Mouse (Mus musculus) hindbrain, embryonic 16.5 days (tissue): ENCODE measurements around the gene Klra17. TPM values are rescaled to one million over a fixed set of nuclear protein-coding genes. Genes with fewer than 3 reads are reported as not detected.

ENCODE experiments used
- polyA plus RNA-seq: library from polyadenylated mRNA; unstranded; fragments of >200 nt; fragmentation: Nextera tagmentation; extraction: Ambion mirVana; gene quantifications from 2 replicates; pipeline ENCODE4 v1.2.1, GENCODE M21; 2015

Klra17 gene
- polyA plus RNA-seq, 1 experiment from 2014 or later, result not detected

Other genes starting within 250 kb of the Klra17 start
- not detected in 2 replicates for gene Klrc3, start 233.3 kb downstream of the Klra17 start, polyA plus RNA-seq
- gene Klrc2, start 216.0 kb downstream of the Klra17 start, polyA plus RNA-seq, result not detected in 2 replicates
- gene Klrc1, start 197.7 kb downstream of the Klra17 start, polyA plus RNA-seq, result not detected in 2 replicates
- 0.25 and 0.26 TPM in 2 replicates for gene Klri1, start 159.5 kb downstream of the Klra17 start, polyA plus RNA-seq
- not detected in 2 replicates for gene Klri2, start 136.2 kb downstream of the Klra17 start, polyA plus RNA-seq
- not detected in 2 replicates for gene Gm156, start 92.4 kb downstream of the Klra17 start, polyA plus RNA-seq
- gene Gm17631, start 14.0 kb downstream of the Klra17 start, polyA plus RNA-seq, result not detected in 2 replicates
- gene Klra5, start 41.0 kb upstream of the Klra17 start, polyA plus RNA-seq, result not detected in 2 replicates
- gene Klra6, start 150.3 kb upstream of the Klra17 start, polyA plus RNA-seq, result not detected in 2 replicates
- not detected in 2 replicates for gene Klra4, start 190.6 kb upstream of the Klra17 start, polyA plus RNA-seq